Mouse (Mus musculus) kidney, postnatal 4 days (tissue): ENCODE measurements around the gene Smtn.

Experiments used
- DNase-seq, 2 experiments: peaks; one replicate each; pipeline ENCODE4 v3.0.0; 2021; ENCODE audit warnings: mixed read lengths in 2 of 2

Smtn gene

DNA sequence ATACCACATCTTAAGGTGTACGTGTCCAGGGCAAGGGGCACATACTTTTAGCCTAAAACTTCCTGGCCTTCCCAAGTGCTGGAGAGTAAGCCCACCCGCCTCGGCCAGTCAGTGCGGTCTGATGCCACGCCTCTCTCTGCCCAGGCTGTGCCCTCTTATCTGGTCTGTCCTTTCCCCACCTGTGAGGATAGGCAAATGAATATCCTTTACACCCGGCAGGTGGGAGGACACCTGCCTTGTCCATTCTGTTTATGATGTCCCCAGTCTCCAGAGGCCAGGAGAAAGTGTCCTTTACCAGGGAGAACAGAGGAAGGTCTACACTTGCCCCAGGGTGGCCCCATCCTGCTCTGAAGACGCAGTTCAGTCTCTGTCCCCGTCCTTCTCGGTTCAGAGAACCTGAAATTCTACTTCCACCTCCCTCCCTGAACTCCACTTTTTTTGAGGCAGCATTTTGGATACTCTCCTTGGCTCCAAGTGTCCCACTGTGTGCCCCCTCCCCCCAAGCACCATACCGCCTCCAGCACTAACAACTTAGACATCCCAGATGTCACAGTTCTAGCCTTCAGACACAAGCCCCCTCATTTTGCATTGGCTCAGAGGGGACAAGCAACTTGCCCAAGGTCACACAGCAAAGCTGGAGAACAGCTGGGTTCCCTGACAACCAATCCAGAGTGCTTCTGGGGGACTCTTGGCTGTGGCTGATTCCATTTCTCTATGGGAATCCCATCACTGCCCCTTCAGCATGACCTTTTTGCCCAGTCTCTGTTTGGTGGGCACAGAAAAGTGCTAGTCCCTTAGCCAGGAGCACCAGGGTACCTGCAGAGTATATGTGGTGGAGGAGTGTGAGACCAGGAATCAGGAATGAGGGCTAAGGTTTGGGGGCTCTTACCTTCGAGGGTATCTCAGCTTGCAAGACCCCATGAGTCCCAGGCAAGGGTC lies 36.4 kb downstream of the Smtn start:
- DNase-seq: no peak

- DNase-seq: no peak
Measured at GRCm38 (mm10) chr11:3502459-3503072, 37.8 kb downstream of the Smtn start.

DNA sequence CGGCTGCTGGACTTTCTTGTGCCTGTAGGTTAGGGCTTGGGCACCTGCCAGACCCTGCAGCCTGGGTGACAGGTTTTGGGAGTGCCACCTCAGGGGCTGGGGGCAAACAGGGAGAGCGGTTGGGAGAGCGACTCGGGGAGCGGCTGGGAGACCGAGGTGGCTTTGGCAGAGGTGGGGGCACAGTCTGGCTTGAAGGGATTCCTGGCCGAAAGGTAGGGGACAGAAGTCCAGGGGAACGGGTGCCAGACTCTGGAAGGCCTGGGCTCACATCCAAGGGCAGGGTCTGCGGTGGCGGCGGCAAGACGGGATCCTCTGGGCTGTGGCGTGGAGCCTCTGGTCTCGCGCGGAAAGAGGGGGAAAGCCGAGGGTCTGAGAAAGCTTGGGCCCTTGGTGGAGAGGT lies 38.4 kb downstream of the Smtn start:
- no peak for DNase-seq

GRCm38 (mm10) chr11:3497296-3497695 lies 43.1 kb downstream of the Smtn start:
- DNase-seq: no peak

- DNase-seq: peak in 1 of 2 experiments; percentile 50
Measured at GRCm38 (mm10) chr11:3496756-3497155, 43.7 kb downstream of the Smtn start.

GRCm38 (mm10) chr11:3495496-3495895 lies 44.9 kb downstream of the Smtn start:
- no peak for DNase-seq

DNA sequence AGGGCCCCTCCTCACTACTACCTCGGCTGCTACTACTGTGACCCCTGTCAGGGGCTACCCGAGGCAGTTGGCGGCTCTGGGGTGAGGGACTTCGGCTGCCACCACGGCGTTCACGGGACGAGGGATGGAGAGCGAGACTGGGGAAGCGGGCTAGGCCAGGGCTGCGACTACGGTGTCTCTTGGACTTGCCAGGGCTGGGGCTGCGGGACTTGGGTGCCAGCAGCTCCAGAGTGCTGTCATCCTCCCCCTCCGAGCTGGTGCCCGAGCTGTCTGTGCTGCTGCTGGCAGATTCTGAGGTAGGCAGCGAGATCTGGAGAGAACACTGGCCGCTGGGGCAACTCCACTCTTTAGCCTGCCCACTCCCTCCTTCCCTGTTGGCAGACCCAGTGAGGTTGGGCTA lies 45.6 kb downstream of the Smtn start:
- DNase-seq: no peak

- no peak for DNase-seq
Measured at GRCm38 (mm10) chr11:3492748-3493147, 47.7 kb downstream of the Smtn start.

DNA sequence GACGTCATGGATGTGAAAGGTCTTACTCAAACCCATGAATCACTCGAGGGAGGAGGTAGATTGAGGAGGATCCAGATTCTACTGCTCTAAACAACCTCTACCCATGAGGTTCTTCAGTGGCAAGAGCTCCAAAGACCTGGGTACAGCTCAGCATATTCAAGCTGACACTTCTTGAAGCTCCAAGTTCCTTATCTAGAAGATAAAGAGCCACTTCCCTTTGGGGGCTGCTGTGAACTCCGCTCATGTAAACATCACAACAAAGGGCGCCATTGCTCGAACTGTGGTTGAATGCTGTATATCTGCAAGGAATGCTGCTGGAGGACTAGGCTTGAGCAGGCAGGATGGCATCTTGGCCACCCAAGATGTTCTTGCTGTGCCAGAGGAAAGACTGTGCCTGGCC lies 51.4 kb downstream of the Smtn start:
- no peak for DNase-seq

DNA sequence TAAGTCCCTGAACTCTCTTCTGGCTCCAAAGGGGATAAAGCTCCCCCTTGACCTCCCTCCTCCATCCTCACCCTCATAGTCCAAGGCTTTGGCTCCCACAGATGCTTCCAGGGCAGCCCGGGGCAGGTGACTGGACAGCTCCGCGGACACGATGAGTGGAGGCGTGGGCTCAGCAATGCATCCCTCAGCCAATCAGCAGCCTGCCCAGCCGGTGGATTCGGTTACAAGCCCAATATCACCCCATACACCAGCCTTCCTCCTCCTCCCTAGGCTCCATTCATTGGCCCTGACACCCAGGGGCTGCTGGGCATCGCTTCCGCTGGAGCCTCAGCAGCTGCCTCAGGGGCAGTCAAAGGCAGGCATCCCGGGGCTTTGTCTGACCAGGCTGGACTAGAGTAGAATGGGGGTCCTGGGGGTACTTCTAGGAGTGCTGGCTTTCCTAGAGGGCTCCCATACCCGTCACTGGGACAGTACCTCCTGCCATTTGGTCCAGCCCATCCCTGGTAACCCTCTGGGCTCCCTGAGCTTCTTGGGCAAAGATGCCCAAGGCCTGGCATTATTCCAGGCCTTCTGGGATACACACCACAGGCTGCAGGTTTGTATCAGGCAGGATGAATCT lies 52.4 kb downstream of the Smtn start, which contains the start of gene Pla2g3:
Gene Pla2g3 (plus strand): TSS at position 333 of the 619 bp plus-strand sequence.
- DNase-seq: peak; percentile 18 to 34

DNA sequence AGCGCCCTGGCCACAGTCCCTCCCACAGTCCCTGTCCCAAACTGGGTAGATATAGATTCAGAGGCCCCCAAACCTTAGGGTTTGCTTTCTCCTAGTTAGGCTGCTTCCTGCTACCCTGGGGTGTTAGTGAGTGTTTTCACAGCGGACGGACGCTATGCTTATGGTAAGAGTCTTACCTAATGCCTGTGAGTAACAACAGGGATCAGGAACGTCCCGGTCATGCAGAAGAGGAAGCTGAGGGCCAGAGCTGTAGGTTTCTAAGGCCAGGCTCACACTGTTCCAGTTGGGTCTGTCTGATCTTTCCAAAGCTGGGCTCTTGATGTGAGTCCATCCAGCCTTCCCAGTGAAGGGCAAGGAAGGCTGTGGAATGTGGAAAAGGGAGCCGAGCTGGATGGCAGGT lies 54.1 kb downstream of the Smtn start:
- no peak for DNase-seq

- DNase-seq: no peak
Measured at GRCm38 (mm10) chr11:3483980-3484642, 56.3 kb downstream of the Smtn start.

DNA sequence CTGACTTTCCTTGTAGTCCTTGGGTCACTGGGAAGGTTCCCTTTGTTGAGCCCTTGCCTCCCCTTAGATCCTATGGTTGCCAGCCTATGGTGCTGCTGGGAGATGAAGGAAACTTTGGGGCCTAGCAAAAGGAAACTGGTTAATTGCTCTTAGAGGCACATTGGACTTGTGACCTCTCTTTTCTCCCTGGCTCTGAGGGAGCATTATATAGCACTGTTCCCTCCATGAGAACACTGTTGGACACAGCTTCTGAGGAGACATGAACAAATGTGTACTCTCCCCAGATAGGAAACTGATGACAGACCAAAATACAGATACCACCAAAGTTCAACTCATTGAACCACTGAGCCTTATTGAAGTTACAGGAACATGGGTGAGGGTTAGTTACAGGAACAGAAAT lies 64.9 kb downstream of the Smtn start:
- no peak for DNase-seq

DNA sequence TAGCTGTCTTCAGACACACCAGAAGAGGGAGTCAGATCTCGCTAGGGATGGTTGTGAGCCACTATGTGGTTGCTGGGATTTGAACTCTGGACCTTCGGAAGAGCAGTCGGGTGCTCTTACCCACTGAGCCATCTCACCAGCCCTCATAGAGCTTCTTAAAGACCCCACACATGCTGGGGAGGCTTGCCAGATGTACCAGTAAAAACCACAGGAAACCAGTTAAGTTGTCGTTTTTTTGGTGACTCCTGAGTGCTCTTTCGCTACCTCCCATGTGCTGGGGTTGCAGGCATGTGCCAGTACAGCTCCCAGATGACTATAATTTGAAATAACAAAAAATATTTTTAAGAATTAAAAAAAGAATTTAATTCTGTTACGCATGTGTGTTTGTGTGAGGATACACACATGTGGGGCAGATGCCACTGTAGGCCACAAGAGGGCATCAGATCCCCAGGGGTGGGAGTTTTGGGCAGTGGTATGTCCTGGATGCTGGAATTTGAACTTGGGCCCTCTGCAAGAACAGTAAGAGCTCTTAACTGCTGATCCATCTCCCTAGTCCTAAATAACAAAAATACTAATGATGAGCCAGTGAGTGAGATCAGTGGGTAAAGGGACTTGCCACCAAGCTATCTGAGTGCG lies 65.8 kb downstream of the Smtn start:
- DNase-seq: peak; percentile 25 to 34

GRCm38 (mm10) chr11:3472484-3472883 lies 67.9 kb downstream of the Smtn start:
- DNase-seq: peak; percentile 93

GRCm38 (mm10) chr11:3471448-3471850 lies 69.0 kb downstream of the Smtn start:
- peak; percentile 14 to 49 for DNase-seq
